Mouse (Mus musculus) right cerebral cortex, adult 18-20 months (tissue): ENCODE results near the gene Ifi203.
"Not testable (repeated sequence)": the region's sequence is repeated elsewhere in the genome, so short reads cannot be mapped to it uniquely, and the experiment has no call there.

Experiments
- DNase-seq: peaks from one replicate; pipeline ENCODE4 v3.0.0; 2022; ENCODE audit warnings: mixed read lengths

Ifi203 gene

DNA sequence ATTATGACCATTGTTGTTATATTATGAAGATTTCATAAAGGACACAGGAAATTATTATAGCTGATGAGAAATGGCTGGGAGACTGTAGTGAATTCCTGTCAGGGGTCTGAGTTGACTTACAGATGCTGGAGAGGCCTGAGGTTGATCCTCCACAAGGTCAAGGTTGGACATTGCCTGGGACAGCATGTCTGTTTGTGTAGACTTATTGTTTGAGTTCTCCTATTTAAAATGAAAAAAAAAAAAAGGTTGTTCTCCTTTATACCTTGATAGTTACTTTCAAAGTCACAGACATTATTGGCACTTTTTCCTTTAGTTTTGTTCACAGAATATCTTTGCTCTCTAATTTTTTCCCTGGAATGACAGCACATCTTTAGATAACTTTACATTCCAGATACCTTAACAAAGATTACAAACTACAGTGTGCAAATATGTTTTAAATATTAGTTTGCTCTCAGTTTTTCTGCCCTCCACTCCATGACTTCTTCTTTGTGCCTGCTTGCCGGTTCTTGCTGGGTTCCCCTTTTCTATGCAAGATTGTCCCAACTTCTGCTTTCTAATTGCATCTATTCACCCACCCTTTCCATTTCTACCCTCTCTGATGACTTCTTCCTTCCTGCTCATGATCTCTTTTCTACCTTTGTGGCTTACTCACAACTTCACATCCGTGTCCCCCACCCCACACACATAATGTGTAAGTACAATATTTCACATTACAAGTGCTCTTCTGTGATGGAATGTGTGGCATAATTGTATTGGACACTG is 55.3 kb downstream of the Ifi203 start:
- not testable (repeated sequence) for DNase-seq

DNA sequence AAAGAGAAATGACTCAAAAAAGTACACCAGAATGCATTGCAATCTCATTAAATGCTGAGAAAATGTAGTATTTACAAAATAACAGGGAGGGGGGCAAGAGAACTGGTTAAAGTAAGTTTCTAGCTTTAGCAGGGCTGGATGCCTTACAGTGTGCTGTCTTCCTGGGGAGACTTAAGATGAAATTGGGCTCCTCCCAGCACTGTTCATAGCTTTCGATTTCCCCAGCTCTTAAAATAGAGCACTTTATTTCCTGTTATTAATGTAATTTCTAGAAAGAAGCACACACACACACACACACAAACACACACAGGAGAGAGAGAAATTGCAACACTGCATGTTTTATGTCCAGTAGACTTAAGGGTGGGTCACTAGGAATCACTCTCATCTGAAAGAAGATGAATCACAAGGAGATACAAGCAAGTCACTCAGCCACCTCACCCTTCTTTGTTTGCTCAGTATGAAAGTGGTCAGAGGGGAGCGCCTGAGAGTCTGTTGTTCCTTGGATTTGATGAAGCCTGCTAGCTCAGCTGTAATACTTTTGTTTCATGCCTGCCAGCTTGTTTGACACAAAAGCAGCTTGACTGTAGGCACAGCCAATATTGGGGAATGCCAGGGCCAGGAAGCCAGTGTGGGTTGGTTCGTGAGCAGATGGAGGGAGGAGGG is 62.3 kb downstream of the Ifi203 start:
- peak; percentile 3 for DNase-seq

DNA sequence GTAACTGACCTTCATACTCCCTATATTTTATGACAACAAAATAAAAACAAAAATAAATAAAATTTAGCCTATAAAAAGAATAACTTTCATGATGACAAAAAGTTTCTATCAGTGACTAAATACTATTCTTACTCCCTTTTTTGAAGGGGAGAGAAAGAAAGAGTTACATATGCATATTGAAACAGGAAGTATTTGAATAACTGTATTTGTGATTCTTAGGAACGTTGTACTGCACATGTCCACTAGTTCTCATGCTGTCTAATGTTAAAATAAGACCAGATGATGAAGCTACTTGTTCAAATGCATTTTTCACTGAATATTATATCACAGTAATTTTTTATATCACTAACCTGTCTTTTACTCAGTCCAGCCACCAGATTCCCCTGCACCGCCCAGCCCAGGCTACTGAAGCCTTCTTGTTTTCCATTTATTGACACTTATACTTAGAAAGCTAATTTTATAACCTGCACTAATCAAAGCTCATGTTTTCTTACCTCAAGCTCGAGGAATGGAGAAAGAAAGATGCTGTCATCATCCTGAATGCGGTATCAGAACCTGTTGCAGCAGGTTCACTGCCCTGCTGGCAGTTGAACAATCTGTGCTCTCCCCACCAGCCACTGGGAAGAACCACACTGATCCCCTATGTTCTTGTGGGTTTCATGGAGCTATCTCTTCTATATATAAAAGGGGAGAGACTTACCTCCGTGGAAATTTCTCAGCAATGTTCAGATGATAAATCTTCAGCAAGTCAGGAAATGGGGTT is 63.1 kb downstream of the Ifi203 start:
- not testable (repeated sequence) for DNase-seq

DNA sequence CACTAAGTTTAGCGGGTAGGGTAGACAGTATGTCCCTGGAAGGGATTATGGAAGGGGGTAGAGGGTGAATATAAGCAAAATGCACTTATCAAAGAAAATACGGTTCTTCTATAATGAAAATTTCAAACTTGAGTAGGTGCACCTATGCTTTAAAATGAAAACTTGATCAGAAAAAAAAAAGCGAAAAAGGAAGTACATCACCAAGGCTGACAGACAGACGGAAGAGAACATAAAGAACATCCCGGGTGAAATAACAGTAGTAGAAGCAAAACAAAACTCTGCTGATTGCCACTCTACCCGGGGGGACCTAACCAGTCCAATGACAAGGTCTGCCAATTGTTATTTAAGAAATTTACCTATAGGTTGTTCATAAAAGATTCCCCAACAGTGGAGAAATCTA is 64.2 kb downstream of the Ifi203 start:
- not testable (repeated sequence) for DNase-seq

DNA sequence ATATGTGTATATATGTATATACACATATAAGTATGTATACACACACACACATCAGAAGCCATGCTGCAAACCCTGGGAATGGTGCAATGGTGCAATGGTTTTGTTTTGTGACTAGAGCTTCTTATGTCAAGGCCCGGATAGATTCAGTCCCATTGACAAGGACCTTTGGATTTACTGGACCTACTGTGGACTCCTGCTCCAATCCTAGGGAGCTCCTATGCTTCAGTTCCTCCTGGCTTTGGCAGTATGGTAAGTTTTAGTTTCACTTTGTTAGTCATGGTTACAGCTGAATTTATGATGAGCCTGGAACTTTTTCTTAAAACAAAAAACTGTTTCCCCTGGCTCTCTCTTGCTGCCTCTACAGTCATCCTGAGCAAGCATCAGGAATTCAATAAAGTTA is 65.3 kb downstream of the Ifi203 start:
- not testable (repeated sequence) for DNase-seq
